Mouse (Mus musculus) lung, adult 2 months (tissue): Measurements from ENCODE around the gene Olfr649.

Experiments used
- CTCF ChIP-seq: fragments of 200-500 bp; IDR thresholded peaks from 2 replicates; pipeline ENCODE4 v1.5.1; 2011; ENCODE audit warnings: mild to moderate bottlenecking, low read length, control low read depth; ENCODE audit not compliant: insufficient read depth
- POLR2A ChIP-seq: fragments of 200-500 bp; IDR thresholded peaks from 2 replicates; pipeline ENCODE4 v1.6.1; 2011; ENCODE audit warnings: low read depth, mild to moderate bottlenecking, control low read depth, low read length, borderline replicate concordance; ENCODE audit errors: extremely low read depth

DNA sequence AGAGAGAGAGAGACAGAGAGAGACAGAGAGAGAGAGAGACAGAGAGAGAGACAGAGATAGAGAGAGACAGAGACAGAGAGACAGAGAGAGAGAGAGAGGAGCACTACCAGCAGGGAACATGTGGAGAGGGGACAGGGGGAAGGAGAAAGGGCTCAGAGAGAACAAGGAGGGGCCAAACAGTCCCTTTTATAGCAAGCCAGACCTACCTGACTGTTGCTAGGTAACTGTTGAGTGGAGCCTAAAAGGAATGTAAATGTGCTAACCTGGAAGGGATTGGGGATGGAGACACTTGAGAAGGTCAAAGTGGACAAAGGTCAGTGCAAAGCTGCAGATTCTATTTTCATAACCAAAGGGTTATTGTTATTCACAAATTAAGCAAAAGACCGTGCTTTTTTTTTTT is 47.8 kb upstream of the Olfr649 start:
- TF ChIP-seq CTCF = no peak
- TF ChIP-seq POLR2A = no peak
